Mouse (Mus musculus) forebrain, postnatal 0 days (tissue): ENCODE data around the gene Slc39a11. TPM values are rescaled to one million over a fixed set of nuclear protein-coding genes. Genes with fewer than 3 reads are reported as not detected.

ENCODE experiments used
- ATAC-seq: fragments of 200-750 bp; cut with Nextera tagmentation; 2 replicates; pipeline ENCODE4 v1.8.0; 2017; ENCODE audit warnings: mild to moderate bottlenecking, moderate library complexity
- DNase-seq: peaks from one replicate; pipeline ENCODE4 v3.0.0-alpha.2; 2015
- H3K27ac ChIP-seq: fragments of 300-500 bp; sonication (generic); 2 replicates; pipeline ENCODE4 v1.5.1; 2014; ENCODE audit warnings: low read depth, mild to moderate bottlenecking, antibody characterized with exemption, low read length, moderate library complexity, mixed read lengths
- H3K27me3 ChIP-seq: fragments of 300-500 bp; sonication (generic); 2 replicates; pipeline ENCODE4 v1.6.1; 2014; ENCODE audit warnings: mild to moderate bottlenecking, low read length, mixed read lengths; ENCODE audit not compliant: insufficient read depth
- H3K36me3 ChIP-seq: fragments of 300-500 bp; sonication (generic); 2 replicates; pipeline ENCODE4 v1.6.1; 2014; ENCODE audit warnings: mild to moderate bottlenecking, moderate library complexity; ENCODE audit not compliant: insufficient read depth
- H3K4me1 ChIP-seq: fragments of 300-500 bp; sonication (generic); 2 replicates; pipeline ENCODE4 v1.6.1; 2014; ENCODE audit warnings: antibody characterized with exemption; ENCODE audit not compliant: insufficient read depth
- H3K4me2 ChIP-seq: fragments of 300-500 bp; sonication (generic); 2 replicates; pipeline ENCODE4 v1.6.1; 2014; ENCODE audit warnings: low read depth, mild to moderate bottlenecking, moderate library complexity
- H3K4me3 ChIP-seq: fragments of 300-500 bp; sonication (generic); 2 replicates; pipeline ENCODE4 v1.5.1; 2014; ENCODE audit warnings: low read depth, low read length, mixed read lengths
- H3K9ac ChIP-seq: fragments of 300-500 bp; sonication (generic); 2 replicates; pipeline ENCODE4 v1.6.1; 2014; ENCODE audit warnings: mild to moderate bottlenecking
- H3K9me3 ChIP-seq: fragments of 300-500 bp; sonication (generic); 2 replicates; pipeline ENCODE4 v1.6.1; 2016; ENCODE audit warnings: low read length
- CTCF ChIP-seq: sonication (generic); IDR thresholded peaks from 2 replicates; pipeline ENCODE4 v1.5.1; 2016; ENCODE audit warnings: antibody characterized with exemption, control low read depth, low read depth
- WGBS: fragments of 180-500 bp; shearing (Covaris S2); extraction: QIAGEN DNeasy Blood & Tissue Kit; methylation state at CpG from one replicate; pipeline ENCODE4 v1.1.7; 2014; 5-methylcytosine and 5-hydroxymethylcytosine counted together
- polyA plus RNA-seq: library from polyadenylated mRNA; unstranded; fragments of >200 nt; fragmentation: Nextera tagmentation; extraction: Ambion mirVana; gene quantifications from 2 replicates; pipeline ENCODE4 v1.2.1, GENCODE M21; 2015
- total RNA-seq: library from RNA; depleted of rRNA; stranded (reverse); fragments of >200 nt; gene quantifications from 2 replicates; pipeline ENCODE4 v1.2.3, GENCODE M21; 2014

The Slc39a11 gene
- total and polyA plus RNA-seq, 2 experiments from 2014 or later: 39.1 to 48.2 TPM

DNA sequence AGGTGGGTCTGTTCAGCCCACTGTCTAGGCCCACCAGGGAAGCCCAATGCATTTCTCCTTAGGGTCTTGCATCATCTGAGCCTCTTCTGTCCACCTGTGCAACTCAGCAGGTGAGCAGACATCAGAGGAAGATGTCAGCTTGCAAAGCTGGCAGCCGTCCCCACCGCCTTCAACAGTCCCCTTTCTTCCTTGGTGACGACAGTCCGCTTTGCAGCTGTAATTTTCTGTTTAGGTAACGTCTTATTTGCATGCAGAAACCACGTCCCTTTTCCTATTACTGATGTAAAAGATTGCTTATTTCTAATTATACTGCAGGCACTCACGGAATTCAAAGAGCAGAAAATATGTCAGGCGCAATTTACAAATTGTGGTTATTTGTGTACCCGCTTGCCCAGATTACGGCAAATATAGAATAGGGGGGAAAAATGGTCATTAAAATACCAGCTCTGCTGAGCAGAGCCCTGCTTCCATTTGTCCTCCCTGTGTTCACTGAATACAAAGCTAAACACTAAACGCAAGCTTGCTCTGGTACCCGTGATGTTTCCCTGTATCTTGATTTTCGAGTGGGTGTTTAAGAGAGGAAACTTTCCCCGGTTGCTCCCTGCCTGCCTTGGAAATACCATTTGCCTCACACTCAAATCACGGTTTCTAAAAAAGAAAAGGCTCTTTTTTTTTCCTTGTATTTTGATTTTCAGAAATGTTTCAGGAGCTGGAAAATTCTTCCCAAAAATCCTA, 230.8 kb downstream of the Slc39a11 start:
- H3K9ac ChIP-seq: no peak overlapping the region
- no peak overlapping the region for H3K4me2 ChIP-seq
- peak; percentile 50 for DNase-seq

DNA sequence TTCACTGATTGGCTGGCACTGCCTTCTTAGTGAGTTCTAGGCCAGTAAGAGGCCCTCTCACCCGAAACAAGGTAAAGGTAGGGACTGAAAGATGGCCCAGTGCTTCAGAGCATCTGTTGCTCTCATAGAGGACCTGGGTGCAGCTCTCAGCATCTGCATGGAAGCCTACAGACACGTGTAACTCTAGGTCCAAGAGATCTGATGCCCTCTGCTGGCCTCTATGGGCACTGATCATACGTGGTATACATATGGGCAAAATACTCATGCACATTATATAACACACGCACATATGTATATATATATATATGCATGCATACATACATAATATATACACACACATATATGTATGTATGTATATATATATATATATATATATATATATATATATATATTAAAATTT, 231.9 kb downstream of the Slc39a11 start:
- Histone ChIP-seq H3K9ac (no peak overlapping the region), H3K4me1 (0 out of 2 replicates have a peak, but pooled peaks cover 7% of the 10 kb centered on the region), H3K4me2 (no peak overlapping the region), H3K27me3 (no peaks in the 10 kb centered on the region), H3K36me3 (no peaks in the 10 kb centered on the region), H3K27ac (no peak overlapping the region), H3K4me3 (no peak overlapping the region), H3K9me3 (no peaks in the 10 kb centered on the region)
- no peak for ATAC-seq
- no peak for DNase-seq
- TF ChIP-seq CTCF: peak; percentile 19; the same call in 1 of the 2 replicates
- WGBS: 91% methylated on average over 4 of the region's 4 CpGs

More for the DNA sequence above, 230.8 kb downstream of the Slc39a11 start:
- H3K4me1 ChIP-seq: 0 out of 2 replicates have a peak, but pooled peaks cover 7% of the 10 kb centered on the region
- H3K27ac ChIP-seq: peak overlapping the region; percentile 71
- no peaks in the 10 kb centered on the region for H3K9me3 ChIP-seq
- H3K4me3 ChIP-seq: no peak overlapping the region
- H3K36me3 ChIP-seq: no peaks in the 10 kb centered on the region
- no peaks in the 10 kb centered on the region for H3K27me3 ChIP-seq
- no peak for TF ChIP-seq CTCF
- ATAC-seq: peak; percentile 34; the same call in 1 of the 2 replicates
- 35% methylated on average over 15 of the region's 15 CpGs for WGBS

DNA sequence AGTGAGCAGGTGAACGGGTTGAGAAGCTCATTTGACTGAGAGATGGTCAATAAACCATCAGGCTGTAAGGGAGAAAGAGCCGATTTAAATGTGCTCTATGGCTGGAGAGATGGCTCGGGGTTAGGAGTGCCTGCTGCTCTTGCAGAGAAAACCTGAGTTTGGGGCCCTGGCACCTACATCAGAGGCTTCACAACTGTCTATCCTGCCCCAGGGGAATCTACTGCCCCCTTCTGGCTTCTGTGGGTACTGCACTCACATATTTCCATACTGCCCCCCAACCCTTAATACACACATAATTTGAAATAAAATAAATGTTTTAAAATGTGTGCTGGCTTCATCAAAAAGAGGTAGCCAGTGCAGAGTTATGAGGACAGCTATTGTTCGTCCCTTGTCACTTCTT, 237.3 kb downstream of the Slc39a11 start:
- 88% methylated on average over 4 of the region's 4 CpGs for WGBS
- no peaks in the 10 kb centered on the region for H3K9me3 ChIP-seq

DNA sequence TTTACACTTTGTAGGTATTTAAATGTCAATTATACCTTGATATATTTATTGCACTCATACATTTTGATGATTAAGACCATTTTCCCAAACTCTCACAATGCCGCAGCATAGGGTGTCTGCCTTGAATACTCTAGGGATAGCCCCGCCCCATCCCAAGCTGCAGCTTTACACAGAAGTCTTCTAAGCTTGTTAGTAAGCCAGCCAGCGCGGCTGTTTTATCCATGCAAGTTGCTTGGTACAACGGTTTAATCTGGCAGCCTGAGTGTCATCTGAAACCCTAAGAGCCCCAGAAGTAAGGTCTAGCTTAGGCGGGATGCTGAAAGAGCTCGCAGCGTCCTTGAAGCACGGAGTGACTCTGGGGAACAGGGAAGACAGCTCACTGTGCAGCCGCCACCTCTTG, 238.1 kb downstream of the Slc39a11 start:
- Histone ChIP-seq H3K27me3 (no peaks in the 10 kb centered on the region), H3K9me3 (no peaks in the 10 kb centered on the region), H3K9ac (no peak overlapping the region), H3K27ac (no peak overlapping the region), H3K4me2 (no peak overlapping the region), H3K4me3 (no peak overlapping the region), H3K4me1 (no peaks in the 10 kb centered on the region), H3K36me3 (no peaks in the 10 kb centered on the region)
- WGBS: 59% methylated on average over 10 of the region's 10 CpGs
- DNase-seq (no peak), ATAC-seq (no peak)
- no peak for TF ChIP-seq CTCF

More for the DNA sequence above, 237.3 kb downstream of the Slc39a11 start:
- H3K36me3 ChIP-seq: no peaks in the 10 kb centered on the region
- peak; percentile 49 for TF ChIP-seq CTCF
- no peak for DNase-seq
- H3K4me3 ChIP-seq: no peak overlapping the region
- no peak overlapping the region for H3K27ac ChIP-seq
- no peaks in the 10 kb centered on the region for H3K4me1 ChIP-seq
- ATAC-seq: no peak
- H3K9ac ChIP-seq: no peak overlapping the region
- H3K4me2 ChIP-seq: no peak overlapping the region
- no peaks in the 10 kb centered on the region for H3K27me3 ChIP-seq

DNA sequence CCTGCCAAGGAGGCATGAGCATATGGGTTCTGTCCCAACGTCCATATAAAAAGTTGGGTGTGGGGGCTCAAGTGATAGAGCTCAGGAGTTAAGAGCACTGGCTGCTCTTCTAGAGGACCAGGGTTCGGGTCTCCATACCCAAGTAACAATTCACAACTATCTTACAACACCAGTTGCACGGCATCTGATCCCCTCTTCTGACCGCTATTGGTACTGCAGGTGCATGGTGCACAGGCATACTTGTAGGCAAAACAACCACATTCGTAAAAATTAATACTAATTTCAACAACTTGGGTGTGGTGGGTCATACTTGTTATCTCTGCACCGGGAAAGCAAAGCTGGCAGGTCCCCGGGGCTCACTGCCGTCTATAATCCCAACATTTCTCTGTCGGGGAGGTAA, 240.8 kb downstream of the Slc39a11 start:
- TF ChIP-seq CTCF: peak; percentile 38
- 92% methylated on average over 9 of the region's 9 CpGs for WGBS
- ATAC-seq (no peak), DNase-seq (no peak)
- H3K27ac ChIP-seq: no peak overlapping the region
- H3K9ac ChIP-seq: no peak overlapping the region
- no peaks in the 10 kb centered on the region for H3K27me3 ChIP-seq
- no peak overlapping the region for H3K4me2 ChIP-seq
- H3K9me3 ChIP-seq: no peaks in the 10 kb centered on the region
- H3K4me1 ChIP-seq: no peaks in the 10 kb centered on the region
- H3K36me3 ChIP-seq: no peaks in the 10 kb centered on the region
- H3K4me3 ChIP-seq: no peak overlapping the region

DNA sequence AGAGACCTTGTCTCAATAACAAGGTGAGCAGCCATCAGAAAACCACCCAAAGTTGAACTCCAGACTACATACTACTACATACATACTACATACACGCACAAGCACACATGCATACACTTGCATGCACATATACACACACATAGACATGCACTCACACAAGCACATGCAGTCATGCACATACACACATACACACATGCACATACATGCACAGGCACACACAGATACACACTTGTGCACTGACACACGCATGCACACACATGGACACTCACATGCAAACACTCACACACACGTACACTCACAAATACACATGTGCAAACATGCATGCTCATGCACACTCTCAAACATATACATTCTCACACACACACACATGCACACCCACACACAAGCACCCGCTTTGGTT, 242.4 kb downstream of the Slc39a11 start:
- Histone ChIP-seq H3K4me2 (no peak overlapping the region), H3K36me3 (no peaks in the 10 kb centered on the region), H3K27ac (no peak overlapping the region), H3K4me3 (no peak overlapping the region), H3K27me3 (no peaks in the 10 kb centered on the region), H3K9me3 (no peaks in the 10 kb centered on the region), H3K4me1 (no peaks in the 10 kb centered on the region), H3K9ac (no peak overlapping the region)
- WGBS: 96% methylated on average over 4 of the region's 4 CpGs
- ATAC-seq: no peak
- no peak for DNase-seq
- TF ChIP-seq CTCF: no peak

DNA sequence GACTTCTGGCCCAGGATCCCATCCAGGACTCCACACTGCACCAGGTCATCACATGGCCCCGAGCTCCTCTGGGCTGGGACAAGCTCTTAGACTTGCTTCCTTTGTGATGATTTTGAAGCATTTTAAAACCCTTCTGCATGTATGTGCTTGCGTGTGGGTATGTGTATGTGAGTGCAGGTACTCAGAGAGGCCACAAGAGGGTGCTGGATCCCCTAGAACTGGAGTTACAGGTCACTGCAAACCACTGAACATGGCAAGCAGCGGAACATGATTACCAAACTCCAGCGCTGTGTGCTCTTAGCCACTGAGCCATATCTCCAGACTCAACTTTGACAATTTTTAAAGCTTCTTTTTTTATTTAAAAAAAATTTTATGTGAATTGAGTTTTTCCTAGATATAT, 249.0 kb downstream of the Slc39a11 start:
- H3K4me2 ChIP-seq: no peak overlapping the region
- no peaks in the 10 kb centered on the region for H3K36me3 ChIP-seq
- no peak overlapping the region for H3K4me3 ChIP-seq
- ATAC-seq (no peak), DNase-seq (no peak)
- no peak overlapping the region for H3K27ac ChIP-seq
- H3K9me3 ChIP-seq: 0 out of 2 replicates have a peak, but pooled peaks cover 4% of the 10 kb centered on the region
- H3K4me1 ChIP-seq: no peaks in the 10 kb centered on the region
- WGBS: 93% methylated on average over 4 of the region's 4 CpGs
- peak; percentile 25; the same call in 1 of the 2 replicates for TF ChIP-seq CTCF
- H3K27me3 ChIP-seq: no peaks in the 10 kb centered on the region
- no peak overlapping the region for H3K9ac ChIP-seq
